Mouse (Mus musculus): ENCODE measurements around the gene Lsm14b. TPM values are rescaled to one million over a fixed set of nuclear protein-coding genes. Genes with fewer than 3 reads are reported as not detected.
A peak's percentile ranks its signal among the peaks of the same experiment; 100 is the strongest.

Lsm14b gene
- total RNA-seq (2021), result 10 to 100 TPM; 48.7 to 49.8 TPM

DNA sequence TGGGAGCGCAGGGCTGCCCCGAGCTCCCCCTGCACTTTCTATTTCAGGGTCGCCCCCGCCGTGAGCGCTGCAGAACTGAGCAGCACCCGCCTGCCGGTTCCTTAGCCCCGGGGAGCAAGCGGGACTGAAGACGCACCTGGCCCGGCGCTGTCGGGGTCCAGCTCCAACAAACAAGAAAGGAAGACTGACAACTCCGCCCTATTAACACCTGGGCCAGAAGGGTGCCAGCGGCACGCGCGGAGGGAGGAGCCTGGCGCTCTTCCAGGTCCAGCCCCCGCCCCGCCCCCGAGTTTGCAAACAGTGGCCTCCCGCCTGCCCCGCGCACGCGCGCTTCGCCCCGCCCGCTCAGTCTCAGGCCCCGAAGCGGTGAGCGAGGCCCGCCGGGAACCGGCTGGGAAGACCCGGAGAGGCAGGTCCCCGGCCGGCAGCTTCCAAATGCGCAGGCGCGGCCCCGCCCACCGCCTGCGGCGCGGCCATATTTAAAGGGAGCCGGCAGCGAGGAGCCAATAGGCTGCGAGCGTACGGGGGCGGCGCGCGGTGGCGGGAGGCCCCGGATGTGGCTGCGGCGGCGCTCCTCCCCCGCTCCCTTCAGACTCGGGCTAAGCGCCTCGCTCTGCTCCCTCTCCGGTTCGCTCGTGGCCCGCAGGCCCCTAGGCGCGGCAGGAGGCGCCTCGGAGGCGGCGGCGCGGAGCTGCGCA, at the start of gene Lsm14b:
TSS of gene Lsm14b (plus strand) at position 587 of the 698 bp plus-strand sequence.
- DNase-seq, result peak; percentile 99

DNA sequence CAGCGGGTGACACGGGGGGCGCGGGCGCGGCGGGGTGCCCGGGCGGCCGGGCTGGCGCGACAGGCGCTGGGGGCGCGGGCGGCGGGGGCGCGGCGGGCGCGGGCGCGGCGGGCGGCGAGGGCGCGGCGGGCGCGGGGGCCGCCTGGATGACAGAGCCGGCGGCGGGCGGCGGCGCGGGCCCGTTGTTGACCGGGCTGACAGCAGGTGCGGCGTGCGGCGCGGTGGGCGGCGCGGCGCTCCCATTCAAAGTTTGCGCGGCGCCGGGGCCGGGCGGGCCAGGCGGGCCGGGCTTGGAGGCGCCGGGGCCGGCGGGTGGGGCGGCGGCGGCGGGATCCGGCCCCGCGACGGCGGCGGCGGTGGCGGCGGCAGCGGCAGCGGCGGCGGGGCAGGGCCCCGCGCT, 48.9 kb upstream of the Lsm14b start:
- peak; percentile 31 for DNase-seq

DNA sequence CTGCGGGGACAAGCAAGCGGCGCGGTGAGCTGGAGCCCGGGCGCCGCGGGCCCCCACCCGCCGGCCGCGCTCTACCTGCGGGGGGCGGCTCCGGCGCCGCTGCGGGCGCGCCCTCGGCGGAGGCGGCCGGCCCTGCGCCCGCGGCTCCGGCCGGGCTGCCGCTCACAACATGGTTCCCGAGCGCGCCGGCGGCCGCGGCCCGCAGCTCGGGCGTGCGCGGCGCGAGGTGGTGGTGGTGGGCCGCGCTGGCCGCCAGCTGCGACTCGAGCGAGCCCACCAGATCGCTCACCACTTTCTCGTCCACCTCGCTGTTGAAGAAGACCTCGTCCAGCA, 48.5 kb upstream of the Lsm14b start:
- DNase-seq, result no peak

DNA sequence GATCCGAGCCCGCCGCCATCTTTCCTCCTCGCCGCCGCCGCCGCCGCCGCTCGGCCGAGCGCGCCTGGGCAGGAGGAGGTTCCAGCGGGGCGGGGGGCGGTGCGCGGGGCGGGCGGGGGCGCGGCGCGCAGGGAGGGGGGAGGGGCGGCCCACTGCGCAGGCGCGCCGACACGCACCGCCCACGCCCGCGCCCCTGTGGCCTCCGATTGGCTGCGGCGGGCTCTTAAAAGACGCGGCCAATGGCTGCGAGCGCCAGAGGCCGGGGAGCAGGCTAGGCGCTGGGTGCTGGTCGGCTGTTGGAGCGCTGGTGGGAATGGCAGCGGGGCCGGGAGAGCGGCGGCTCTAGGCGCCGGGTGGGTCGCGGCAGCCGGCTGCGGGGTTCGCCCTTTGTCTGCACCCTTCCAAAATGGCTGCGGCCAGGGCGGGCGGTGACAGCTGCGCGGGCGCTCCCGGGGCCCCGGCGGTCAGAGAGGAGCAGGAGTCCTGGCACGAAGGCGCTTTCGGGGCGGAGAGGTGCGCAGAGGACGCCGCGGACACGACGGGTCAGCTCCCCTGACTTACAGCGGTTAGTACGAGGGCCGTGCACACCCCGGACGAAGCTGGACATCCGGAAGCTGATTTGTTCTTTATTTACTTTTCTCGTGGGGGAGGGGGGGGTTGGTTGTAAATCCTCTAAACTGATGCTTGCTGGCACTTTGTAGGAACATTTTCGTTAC, 48.0 kb upstream of the Lsm14b start, which contains the start of gene Taf4:
TSS of gene Taf4 (minus strand) at position 19 of the 716 bp plus-strand sequence.
- peak; percentile 92 for DNase-seq

DNA sequence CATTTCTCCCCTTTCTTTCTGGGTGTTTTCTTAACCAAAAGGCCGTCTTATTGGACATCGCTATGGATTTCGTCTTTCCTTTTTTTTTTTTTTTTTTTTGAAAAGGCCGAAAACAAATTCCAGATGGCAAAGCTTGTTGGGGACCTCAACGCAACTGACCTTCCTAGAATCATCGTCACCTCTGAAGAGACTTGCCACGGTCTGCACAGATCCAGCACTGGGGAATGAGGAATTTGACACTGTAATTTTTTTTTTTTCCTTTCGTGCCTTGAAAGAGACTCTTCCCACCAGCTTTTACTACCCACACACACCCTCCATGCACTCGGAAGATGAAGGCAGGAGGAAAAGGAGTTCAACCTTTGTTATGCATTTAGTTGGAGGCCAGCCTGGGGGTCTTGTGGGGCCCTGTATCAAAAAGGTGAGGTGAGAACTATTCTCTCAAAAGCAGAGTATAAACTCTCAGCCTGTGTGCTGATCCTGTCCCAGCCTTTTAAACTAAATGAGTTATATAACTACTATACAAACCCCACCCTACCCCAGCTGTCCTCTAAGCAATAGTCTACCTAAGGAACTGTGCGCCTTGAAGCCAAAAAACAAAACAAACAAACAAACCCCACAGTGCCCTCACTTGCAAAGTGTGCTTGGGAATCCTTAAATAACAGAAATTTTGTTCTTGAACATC, 47.3 kb upstream of the Lsm14b start:
- DNase-seq, result no peak

DNA sequence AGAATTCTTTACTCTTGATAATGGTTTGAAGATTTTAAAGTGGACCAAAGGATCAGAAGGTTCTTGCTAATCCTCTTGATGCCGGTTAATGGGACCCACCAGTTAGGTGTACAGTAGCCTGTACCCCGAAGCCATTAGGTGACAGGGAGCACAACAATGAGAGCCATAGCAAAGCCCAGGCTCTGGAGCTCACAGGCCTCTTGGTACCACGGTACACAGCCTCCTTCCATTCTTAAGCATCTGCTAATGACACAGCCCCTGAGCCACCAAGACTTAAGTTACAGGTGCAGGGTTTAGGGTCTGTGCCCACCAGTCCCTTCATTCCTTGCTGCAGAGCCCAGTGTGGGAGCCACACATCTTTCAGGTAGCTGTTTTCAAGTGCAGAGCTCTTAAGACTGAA, 46.5 kb upstream of the Lsm14b start:
- no peak for DNase-seq

DNA sequence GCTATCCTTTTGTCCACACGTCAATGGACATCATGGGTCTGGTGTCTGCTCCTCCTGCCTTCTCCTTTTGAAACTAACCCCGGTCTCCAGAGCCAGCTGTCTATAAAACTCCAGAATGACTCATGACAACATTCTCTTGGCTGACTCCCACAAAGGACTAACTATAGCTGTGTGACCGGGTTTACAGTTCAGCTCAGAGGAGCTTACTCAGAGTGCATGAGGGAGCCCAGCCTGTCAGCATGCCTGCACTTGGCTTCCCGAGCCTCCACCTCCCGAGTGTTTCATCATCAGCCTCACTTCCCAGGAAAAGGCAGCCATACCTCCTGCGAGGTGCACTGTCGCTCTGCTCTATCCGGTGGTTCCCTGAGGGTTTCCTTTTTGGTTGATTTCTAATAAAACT, 45.0 kb upstream of the Lsm14b start:
- DNase-seq, result peak; percentile 36

DNA sequence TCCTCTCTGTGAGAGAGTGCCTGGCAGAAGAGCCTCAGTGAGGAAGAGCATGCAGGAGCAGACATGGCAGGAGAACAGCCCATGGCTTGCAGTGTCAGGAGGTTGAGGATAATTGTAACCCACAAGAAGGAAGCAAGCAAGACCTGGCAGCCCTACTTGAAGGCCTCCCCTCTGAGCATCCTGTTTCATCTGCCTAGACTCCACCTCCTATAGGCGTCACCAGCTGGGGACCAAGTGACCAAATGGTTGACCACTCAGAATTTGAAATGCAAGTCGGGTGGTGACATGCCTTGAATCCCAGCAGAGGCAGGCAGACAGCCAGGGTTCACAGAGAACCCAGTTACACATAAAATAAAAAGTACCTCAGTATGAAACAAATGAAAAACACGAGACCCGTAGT, 44.2 kb upstream of the Lsm14b start:
- DNase-seq, result no peak

DNA sequence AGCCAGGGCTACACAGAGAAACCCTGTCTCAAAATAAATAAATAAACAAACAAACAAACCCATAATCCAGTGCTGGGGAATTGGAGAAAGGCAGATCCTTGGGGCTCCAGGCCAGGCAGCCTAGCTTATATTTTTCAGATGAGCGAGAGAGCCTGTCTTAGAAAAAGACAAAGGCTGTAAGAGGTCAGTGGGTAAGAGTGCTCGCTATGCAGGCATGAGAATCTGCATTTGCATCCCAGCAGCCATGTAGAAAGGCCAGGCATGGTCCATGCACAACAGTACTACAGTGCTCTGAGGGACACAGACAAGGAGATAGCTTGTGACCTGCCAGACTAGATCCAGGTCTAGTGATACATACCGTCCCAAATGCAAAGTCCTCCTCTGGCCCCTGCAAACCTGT, 42.1 kb upstream of the Lsm14b start:
- no peak for DNase-seq

DNA sequence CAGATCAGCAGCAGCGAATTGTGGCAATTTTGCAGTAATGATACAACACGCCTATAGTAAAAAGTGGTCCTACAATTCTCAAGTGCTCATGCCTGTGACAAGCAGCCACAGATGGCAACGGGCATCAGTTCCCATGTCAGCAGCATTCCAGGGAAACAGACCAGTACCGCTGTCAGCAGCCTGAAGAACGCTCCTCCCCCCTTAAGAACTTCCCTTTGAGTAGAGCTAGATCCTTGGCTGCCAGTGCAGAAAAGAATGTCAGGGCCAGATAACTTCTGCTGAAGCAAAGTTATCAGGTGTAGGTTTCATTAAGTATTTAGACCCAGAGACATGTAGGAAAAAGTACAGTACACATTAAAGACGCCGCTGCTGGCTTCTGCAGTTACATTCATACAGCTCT, 40.0 kb upstream of the Lsm14b start:
- no peak for DNase-seq

DNA sequence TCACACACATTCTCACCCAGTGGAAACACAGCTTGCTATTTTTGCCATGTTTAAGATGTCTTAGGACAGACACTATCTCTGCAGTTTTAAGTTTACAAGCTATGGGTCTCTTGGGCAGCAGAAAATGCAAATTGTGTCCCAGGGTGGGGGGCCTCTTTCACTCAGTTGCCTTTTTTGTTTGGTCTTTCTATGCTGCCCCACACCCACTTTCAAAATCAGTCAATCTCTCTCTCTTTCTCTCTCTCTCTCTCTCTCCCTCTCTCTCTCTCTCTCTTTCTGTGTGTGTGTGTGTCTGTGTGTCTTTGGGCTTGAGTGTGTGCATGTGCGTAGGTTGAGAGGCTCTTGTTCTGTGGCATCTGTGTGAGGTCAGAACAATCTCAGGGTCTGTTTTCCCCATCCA, 39.1 kb upstream of the Lsm14b start:
- DNase-seq, result no peak

DNA sequence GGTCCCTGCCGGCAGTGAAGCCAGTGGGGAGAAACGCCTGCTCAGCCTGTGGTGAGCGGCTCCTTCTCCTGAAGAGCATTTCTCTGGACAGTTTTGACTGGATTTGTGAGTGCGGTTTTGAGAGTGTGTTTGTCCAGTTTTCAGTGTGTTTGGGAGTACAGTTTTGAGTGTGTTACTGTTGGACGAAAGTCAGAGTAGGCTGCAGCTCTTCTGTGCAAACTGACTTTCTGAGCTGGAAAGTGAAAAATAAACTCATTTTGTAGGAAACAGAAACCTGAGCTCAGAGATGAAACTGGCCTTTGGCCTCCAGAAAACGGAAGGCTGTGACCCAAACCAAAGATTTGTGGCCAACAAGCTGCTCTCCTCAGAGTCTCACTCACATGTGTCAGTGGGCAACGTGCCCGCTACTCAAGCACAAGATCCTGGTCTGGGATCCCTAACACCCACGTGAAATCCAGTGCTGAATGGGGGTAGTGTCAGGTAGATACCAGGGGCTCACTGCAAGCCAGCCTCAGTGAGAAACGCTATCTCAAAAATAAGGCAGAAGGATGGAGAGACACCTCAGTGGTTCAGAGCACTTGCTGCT, 38.3 kb upstream of the Lsm14b start:
- no peak for DNase-seq

DNA sequence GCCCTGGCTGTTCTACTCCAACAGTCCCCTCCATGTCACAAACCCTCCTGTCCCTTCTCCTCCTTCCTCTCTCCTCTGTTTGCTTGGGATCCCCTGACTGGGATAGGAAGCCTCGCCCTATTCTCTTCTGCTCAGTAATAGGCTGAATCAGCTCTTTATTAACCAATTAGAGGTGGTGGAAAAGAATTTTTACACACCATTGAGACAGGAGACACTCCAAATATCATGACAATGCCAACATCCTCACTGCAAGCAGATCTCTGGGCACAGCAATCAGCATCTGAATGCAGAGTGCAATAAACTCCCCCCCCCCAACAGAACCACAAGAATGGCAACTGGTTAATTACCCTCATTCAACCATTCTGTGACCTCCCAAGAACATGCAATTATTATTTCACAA, 35.7 kb upstream of the Lsm14b start:
- no peak for DNase-seq

DNA sequence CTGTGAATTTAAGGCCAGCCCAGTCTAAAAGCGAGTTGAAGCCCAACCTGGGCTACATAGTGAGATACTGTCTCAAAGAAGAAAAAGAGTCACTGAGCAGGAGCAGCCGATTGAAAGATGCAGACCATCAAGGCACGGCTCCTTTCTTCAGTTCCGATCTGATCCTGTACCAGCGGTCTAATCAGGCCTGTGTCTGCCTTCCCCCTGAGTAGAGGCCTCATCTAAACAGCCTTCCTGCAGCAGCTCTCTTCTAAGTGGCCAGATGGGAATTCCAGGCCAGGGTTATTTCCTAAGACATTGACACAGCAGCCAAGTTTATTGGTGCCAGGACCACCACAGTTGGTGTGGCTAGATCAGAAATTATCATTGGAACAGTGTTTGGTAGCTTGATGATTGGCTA, 31.7 kb upstream of the Lsm14b start:
- DNase-seq, result no peak

DNA sequence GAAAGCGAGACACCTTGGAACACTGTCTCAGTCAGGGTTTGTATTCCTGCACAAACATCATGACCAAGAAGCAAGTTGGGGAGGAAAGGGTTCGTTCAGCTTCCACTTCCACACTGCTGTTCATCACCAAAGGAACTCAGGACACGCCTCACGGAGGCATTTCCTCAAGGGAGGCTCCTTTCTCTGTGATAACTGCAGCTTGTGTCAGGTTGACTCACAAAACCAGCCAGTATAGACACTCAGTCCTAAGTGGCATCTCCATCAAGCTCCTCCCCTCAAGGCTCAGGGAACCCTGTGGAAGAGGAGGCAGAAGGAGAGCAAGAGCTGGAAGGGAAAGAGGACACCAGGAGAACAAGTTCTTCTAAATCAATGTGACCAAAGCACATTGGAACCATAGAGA, 26.4 kb upstream of the Lsm14b start:
- no peak for DNase-seq

DNA sequence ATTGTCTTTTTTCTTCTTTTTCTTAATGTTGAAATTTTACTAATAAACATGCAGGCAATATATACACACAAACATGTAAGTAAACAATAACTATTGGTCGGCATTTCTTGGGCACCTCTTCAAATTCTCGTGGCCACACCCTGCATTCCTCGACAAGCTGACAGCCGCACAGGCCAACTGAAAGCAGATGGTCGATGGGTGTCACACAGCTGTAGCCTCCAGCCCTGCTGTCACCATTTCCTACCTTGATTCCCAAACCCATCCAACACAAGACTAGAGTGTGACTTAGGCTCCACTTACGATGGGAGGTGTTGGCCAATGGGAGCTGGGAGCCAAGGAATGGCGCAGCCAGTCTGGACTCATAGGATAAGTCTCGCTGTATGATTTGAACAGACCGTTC, 23.2 kb upstream of the Lsm14b start:
- DNase-seq, result no peak

DNA sequence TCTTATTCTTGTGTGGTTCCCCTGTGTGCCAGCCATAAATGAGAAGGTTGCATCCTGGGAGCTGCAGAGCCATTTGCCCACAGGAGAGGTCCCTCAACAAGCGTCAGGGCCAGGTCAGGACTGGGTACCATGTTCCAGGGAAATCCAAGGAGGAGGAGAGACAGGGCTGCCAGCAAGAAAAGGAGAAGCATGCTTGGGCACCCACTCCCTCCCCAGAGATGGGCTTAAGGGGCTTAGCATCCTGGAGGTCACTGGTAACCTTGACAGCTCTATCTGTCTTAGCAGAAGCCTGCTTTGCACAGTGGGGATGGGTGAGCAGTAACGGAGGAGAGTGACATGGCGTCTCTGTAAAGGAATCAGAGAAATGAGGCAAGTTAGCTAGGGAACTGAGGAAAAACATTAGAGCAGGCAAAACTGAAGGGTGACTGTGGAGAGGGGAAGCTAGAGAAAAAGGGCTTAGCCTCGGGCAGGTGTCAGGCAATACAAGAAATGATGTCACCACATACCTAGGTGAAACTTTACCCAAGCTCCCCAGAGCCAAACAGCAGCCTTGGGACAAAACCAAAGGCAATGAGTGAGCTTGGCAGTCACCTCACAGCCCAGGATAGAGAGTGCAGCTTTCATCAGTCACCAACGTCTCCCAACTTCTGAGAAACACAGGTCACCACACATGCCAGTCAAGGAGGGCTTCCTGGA, 19.0 kb upstream of the Lsm14b start:
- no peak for DNase-seq

DNA sequence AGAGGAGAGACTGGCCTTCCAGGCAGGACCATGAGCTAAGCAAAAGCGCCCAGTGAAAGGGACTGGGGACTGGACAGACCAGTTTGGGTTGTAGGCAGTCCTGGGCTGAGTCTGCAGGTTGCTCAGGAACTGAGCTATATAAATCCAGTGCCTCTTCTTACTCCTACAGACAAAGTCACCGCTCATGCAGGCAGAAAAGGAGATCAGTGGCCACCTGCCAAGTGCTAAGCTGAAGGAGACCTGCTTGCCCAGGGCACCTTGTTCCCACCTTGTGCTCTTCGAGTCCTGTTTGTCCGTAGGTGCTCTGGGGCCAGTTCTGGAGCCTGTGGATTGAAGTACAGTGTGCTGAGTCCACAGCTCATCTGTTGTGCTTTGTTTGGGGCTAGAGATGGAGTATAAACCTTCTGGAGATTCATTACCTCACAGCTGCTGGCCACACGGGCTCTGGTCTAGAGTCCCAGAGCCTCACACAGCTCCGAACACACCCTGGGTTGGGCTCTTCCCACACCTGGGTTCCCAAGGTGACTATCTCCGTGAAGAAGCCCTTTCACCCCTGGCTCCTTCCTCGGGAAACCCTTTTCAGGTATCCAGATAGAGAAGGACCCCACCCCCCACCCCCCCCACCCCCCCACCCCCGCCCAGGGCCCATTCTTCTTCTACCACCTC, 18.3 kb upstream of the Lsm14b start:
- no peak for DNase-seq

DNA sequence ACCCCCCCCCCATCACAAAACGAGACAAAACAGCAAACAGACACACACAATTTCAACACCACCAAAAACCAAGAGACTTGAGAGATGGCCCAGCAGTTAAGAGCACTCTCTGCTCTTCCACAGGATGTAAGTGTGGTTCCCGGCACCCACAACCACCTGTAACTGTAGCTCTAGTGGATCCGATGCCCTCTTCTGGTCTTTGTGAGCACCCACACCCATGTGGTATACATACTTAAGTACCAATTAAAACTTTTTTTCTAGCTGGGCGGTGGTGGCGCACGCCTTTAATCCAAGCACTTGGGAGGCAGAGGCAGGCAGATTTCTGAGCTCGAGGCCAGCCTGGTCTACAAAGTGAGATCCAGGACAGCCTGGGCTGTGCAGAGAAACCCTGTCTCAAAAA, 14.1 kb upstream of the Lsm14b start:
- no peak for DNase-seq

DNA sequence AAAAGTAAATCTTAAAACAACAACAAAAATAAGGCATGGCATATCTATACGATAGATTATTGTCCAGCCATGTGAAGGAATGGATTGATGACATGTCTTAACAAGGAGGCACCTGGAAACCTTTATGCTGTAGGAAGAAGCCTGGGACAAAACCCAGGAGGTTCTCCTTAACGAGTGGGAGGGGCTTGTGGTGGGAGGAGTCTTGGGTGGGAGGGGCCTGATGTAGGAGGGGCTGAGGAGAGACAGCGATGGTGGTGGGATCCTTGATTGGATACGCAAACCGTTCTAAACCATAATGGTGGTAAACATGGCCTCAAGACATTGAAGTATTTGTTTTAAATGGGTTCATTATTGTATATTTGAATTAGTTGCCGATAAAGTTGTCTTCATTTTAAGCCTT, 13.4 kb upstream of the Lsm14b start:
- no peak for DNase-seq

DNA sequence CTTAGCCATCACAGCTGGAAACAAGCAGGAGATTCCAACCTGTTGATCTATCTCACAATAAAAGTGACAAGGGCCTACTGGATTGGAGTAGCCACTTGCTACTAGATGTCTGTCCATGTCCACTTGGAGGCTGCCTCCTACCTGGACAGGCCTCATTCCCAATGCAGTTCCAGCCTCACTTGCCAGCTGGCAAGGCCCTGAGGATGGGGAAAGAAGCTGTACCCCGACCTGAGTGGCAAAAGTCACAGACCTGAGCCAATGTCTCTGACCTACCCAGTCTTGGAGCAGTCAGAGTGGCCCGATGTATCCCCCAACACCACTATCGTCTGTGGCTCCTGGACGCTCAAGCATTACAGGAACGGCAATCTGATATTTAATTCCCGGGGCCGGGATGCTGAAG, 11.1 kb upstream of the Lsm14b start:
- no peak for DNase-seq

DNA sequence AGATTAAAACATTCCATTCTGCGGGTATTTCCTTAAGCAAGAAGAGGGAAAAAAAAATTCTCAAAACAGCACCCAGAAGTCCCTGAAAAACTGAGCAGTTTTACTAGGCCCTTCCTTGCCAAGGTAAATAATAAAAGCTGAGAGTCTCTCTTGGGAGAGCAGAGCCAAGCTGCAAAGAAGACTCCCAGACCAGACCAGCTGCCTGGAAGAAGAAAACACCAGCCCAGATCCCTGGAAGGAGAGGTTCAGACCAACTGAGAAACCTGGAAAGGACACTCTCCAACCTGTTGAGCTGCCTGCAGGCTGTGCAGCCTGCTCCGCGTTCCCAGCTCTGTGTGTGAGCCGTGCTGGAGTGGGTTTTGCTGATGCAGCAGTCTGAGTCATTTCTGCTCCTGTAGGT, 7.2 kb upstream of the Lsm14b start:
- DNase-seq, result no peak
